Mouse (Mus musculus): ENCODE data around the gene Slc25a36.

Gene Slc25a36

GRCm38 (mm10) chr9:97112238-97112637 is 1.3 kb upstream of the Slc25a36 start:
- in situ Hi-C loops (cut with MseI, MboI), result no loop called here

DNA sequence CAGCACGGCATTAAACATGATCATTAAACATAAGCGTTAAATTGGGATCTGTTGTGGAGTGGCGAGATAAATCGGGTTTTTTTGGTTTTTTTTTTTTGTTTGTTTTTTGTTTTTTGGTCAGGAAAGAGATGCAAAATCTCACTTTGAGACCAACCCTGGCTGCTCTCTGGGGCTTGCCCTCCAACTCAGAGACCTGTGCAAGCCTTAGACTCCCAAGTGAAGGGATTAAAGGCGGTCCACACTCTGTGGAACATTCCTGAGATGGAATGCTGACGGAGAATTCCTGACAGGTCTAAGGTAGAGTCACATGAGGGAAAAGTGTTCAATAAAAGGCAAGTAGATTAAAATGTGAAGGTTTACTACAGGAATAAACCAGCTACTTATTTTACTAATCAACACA is 549 bp upstream of the Slc25a36 start:
- in situ Hi-C loops (cut with MseI, MboI), result no loop called here

DNA sequence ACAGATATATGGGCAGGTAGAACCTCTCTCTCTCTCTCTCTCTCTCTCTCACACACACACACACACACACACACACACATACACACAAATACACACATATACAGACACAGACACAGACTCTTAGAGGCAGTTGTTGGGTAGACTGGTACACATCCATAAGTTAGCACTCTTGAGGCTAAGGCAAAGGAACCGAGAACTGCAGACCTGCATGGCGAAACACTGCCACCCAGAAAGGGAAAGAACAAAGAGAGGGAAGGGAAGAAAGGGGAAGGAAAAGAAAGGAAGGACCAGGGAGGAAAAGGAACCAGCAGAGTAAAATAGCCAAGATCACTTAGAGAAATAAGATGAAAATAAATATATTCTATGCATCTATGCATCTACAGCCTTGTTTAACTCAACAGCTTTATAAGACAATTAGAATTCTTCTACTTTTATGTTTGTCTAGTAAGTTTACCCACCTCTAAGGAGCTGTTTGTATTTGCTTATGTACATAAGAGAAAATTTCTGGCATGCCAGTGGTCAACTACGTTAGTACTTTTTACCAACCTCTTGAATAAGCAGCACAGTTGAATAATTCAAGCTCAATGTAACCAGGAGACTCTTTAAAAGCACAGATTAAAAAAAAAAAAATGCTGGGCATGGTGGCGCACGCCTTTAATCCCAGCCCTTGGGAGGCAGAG is 4.3 kb downstream of the Slc25a36 start:
- in situ Hi-C loops (cut with MseI, MboI), result no loop called here

GRCm38 (mm10) chr9:97105400-97105985 is 5.5 kb downstream of the Slc25a36 start:
- in situ Hi-C loops (cut with MseI, MboI), result no loop called here

DNA sequence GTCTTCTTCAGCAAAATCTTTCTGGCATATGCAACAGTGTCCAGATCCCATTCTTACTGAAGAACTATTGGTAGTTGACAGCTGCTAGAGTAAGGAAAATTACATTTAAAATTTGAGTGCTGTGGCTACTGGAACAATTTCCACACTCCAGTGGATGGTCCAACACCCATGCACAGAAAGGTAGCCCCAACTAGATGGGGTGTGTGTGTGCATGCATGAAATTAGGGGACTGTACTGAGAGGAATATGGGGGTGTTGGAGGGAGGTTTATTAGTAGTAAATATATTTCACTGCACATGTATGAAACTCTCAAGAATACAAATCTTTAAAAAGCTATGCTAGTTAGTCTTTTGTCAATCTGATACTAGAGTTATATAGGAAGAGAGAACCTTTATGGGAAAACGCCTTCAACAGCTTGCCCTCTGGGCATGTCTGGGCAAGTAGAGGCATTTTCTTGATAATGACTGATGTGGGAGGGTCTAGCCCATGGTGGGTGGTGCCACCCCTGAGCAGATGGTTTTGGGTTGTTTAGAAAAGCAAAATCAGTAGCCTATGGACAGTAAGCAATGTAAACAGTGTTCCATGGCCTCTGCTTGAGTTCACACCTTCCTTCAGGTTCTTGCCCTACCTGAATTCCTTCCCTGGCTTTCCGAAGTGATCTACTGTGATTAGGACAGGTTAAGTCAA is 7.4 kb downstream of the Slc25a36 start:
- in situ Hi-C loops (cut with MseI, MboI), result no loop called here

DNA sequence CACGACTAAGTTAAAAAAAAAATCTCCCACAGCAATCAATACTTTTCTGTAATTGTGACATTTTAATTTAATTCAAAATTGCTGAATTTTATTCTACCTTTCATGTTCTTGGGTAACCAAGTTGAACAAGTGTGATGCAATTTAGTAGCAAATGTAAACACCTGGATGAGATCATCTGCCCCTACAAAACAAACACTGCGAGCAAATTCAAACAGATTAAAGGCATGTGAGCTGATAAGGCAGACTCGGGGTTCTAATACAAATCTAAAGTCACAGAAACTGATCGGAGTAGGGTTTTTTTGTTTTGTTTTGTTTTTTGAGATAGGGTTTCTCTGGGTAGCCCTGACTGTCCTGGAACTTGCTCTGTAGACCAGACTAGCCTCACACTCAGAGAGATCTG is 12.0 kb downstream of the Slc25a36 start:
- in situ Hi-C loops (cut with MseI, MboI), result no loop called here

DNA sequence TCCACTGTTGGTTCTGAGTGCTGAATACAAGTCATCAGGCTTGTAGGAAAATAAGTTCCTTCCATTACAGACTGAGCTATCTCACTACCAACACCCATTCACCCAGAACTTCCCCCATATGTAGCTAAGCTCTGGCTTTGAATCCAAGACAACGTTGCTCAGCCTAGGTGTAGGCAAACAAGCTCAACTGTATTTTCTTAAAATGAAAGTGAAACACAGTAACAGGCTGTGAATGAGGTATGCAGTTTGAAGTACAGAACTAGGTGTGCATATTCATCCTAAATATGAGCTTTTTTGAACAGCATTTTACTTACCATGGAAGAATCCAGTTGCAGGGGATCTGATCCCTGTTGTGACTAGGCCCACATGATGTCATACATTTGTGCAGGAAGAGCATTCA is 14.8 kb downstream of the Slc25a36 start:
- in situ Hi-C loops (cut with MseI, MboI), result no loop called here

DNA sequence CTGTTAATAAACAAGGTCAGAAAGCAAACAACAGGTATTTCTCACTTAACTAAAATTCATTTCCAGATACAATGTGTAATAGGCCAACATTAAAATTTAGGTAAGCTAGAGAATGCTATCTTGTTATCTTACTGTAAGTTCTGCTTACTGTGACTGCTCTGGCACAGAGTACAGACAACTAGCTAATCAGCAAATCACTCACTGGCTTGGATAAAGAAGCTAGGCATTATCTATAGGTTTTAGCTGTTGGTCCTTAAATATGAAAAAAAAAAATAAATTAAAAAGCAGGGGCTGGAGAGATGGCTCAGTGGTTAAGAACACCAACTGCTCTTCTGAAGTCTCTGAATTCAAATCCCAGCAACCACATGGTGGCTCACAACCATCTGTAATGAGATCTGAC is 23.1 kb downstream of the Slc25a36 start:
- in situ Hi-C loops (cut with MseI, MboI), result no loop called here

- in situ Hi-C loops (cut with MseI, MboI), result no loop called here
Measured at GRCm38 (mm10) chr9:97084628-97085027, 26.3 kb downstream of the Slc25a36 start.

DNA sequence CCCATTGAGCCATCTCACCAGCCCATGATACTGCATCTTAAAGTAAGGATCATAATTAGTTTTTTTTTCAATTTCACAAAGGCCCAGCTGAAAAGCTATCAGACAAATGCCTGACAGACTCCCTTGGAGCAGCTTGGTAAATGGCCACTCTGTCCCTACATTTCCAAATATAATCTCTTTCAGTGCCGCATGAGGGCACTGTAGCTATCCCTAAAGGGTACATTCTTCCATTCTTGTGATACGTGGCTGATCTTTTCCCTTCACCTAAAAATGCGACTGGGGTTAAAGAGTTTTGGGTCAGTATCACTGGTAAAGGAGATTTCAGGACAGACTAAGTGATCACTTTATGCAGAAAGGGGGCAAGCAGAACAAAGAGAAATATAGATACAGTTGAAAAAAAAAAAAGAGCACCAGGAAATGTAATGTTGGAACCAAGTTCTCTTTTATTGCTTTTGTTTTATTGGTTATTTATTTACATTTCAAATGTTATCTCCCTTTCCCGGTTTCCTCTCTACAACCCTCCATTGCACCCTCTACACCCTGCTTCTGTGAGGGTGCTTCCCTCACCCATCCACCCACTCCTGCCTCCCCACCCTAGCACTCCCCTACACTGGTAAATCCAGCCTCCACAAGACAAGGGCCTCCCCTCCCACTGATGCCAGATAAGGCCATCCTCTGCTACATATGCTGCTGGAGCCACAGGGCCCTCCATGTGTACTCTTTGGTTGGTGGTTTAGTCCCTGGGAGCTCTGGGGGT is 29.7 kb downstream of the Slc25a36 start:
- in situ Hi-C loops (cut with MseI, MboI), result no loop called here

GRCm38 (mm10) chr9:97069911-97070310 is 41.0 kb downstream of the Slc25a36 start:
- in situ Hi-C loops (cut with MseI, MboI), result loop anchor here (5.0 kb wide), 1 partner anchor 153 kb away; no protein-coding TSS in a partner anchor

- in situ Hi-C loops (cut with MseI, MboI), result loop anchor here (5.0 kb wide), 1 partner anchor 152 kb away; no protein-coding TSS in a partner anchor
Measured at GRCm38 (mm10) chr9:97069466-97069865, 41.5 kb downstream of the Slc25a36 start.

DNA sequence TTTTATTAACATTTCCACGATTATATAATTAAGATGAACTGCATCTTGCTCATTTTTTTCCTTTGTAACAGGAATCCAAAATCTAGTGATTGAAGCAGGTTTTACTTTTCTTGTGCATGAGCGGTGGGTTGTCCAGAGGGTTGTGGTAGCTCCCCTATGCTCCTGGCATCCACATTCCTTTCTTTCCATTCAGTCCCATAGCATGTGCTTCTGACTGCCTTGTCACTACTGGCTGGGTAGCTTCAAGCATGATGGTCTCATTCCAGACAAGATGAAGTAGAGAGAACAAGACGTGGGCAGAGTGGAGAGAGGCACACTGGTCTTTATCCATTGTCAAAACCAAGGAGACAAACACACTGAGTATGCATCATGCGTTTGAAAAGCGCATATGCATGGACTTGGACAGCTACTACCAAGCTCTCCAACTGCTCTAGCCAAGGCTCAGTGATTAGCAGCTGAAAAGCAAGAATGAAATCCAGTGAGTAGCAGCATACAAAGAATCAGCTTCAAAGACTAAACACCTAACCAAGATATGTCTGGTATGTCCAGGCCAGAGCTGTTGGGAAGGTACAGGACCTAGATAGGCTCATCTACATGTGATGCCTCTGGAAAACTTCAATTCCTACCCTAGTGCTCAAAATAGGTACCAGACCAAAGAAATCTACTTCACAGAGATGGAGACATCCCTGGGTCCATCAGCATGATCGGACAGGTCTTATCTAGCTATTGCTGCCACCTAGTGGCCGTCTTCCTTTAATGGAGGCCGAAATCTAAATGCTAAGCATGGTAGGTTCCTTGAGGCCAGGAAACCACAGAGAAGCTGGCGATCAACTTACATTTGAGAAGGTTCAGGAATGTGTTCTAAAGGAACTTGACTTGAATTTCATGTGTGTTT is 42.5 kb downstream of the Slc25a36 start:
- in situ Hi-C loops (cut with MseI, MboI), result loop anchor here (5.0 kb wide), 1 partner anchor 151 kb away; no protein-coding TSS in a partner anchor

- in situ Hi-C loops (cut with MseI, MboI), result loop anchor here (5.0 kb wide), 1 partner anchor 150 kb away; no protein-coding TSS in a partner anchor
Measured at GRCm38 (mm10) chr9:97067761-97068160, 43.2 kb downstream of the Slc25a36 start.

DNA sequence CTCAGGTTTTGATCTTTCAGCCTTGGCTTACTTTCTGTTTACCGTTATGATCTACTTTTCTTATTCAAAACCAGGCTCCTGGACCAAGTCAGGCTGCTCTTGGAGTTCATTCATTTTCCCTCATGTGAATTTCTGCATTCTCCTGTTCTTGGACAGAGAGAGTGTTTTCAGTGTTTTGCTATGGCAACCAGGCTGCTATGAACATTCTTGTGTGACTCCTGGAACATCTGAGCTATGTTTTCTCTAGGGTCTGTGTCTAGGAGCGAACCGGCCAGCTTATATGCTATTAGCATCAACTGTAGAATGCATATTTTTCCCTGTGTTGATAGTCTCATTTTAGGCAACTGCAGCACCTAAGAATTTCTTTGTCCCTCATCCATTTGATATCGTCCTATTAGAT is 45.1 kb downstream of the Slc25a36 start:
- in situ Hi-C loops (cut with MseI, MboI), result loop anchor here (5.0 kb wide), 1 partner anchor 149 kb away; no protein-coding TSS in a partner anchor

DNA sequence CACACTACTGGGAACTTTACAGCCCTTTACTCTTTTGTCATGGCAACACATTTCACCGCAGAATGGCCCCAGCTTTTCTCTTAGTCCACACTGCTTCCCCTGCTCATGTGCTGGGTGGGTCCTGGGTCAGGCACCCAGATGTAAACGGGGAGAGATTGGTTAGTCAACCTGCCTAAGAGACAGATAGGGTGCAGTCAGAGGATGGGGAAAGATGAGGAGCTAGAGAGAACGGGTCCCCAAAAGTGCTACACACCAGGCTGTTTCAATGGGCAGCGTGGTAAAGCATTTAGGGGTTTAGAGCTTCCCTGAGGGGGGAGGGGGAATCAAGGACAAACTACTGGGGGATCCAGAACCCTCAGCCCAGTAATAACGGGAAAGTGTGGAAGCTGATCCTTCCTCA is 45.7 kb downstream of the Slc25a36 start:
- in situ Hi-C loops (cut with MseI, MboI), result loop anchor here (5.0 kb wide), 1 partner anchor 148 kb away; no protein-coding TSS in a partner anchor

DNA sequence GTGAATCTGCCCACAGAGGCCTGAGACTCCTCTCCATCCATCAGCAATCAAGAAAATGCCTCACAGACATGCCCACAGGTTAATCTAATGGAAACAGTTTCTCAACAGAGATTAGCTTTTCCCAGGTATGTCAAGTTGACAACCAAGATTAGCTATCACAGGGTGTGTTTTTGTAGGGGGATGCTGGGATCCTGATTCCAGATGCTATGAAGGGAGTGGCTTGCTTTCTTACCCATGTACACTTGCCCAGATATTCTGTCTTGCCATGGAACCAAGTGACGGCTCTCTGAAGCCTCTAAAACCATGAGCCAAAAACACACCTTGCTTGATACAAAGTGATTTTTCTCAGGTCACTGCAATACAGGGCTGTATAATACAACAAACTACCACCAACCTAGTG is 46.8 kb downstream of the Slc25a36 start:
- in situ Hi-C loops (cut with MseI, MboI), result loop anchor here in 1 of 2 experiments (5.0 kb wide), 1 partner anchor 102 kb away; no protein-coding TSS in a partner anchor

GRCm38 (mm10) chr9:97061696-97062095 is 49.3 kb downstream of the Slc25a36 start:
- in situ Hi-C loops (cut with MseI, MboI), result loop anchor here in 1 of 2 experiments (5.0 kb wide), 1 partner anchor 99 kb away; no protein-coding TSS in a partner anchor

GRCm38 (mm10) chr9:97056541-97057338 is 54.2 kb downstream of the Slc25a36 start:
- in situ Hi-C loops (cut with MseI, MboI), result no loop called here

DNA sequence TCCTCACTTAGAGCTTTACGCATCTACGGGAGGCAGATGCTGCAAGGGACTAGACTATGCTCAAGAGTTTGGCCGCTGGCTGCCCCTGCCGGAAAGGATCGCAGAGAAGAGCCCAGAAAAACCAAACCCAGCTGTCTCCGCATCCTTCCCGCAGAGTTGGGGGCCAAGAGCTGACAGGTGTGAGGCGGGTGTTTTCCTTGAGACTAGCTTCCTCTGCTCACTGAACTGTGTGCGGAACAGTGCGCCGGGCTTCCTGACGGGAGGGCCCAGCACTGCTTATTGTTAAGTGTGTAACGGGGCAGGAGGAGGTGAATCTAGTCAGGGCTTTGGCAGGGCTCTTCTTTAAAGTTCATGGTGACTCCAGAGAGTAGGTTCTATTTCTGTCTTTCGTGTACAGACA is 55.1 kb downstream of the Slc25a36 start:
- in situ Hi-C loops (cut with MseI, MboI), result no loop called here

Measured in mouse trophoblast stem cell (cell line).